Mouse (Mus musculus) forebrain, embryonic 10.5 days (tissue): ENCODE measurements at regions not wholly inside any gene's neighbourhood (a gene's known extent, or its start where the extent isn't known, plus 50 kb on each side); places are given as distances from the start of the nearest gene placed in this dataset.
"Not testable (repeated sequence)": the region's sequence is repeated elsewhere in the genome, so short reads cannot be mapped to it uniquely, and the experiment has no call there.

Experiments used
- DNase-seq: peaks from one replicate; pipeline ENCODE4 v3.0.0-alpha.2; 2017; ENCODE audit warnings: low spot score; ENCODE audit errors: extremely low spot score
- H3K27ac ChIP-seq: fragments of 300-500 bp; sonication (generic); 2 replicates; pipeline ENCODE4 v1.5.1; 2016; ENCODE audit warnings: mild to moderate bottlenecking
- H3K27me3 ChIP-seq: fragments of 300-500 bp; sonication (generic); 2 replicates; pipeline ENCODE4 v1.6.1; 2016; ENCODE audit warnings: mild to moderate bottlenecking; ENCODE audit not compliant: poor library complexity, severe bottlenecking
- H3K36me3 ChIP-seq: fragments of 300-500 bp; sonication (generic); replicated peaks from 2 replicates; pipeline ENCODE4 v1.6.1; 2016; ENCODE audit warnings: mild to moderate bottlenecking, moderate library complexity
- H3K4me1 ChIP-seq: fragments of 300-500 bp; sonication (generic); 2 replicates; pipeline ENCODE4 v1.6.1; 2016
- H3K4me3 ChIP-seq: fragments of 300-500 bp; sonication (generic); 2 replicates; pipeline ENCODE4 v1.5.1; 2016; ENCODE audit warnings: mild to moderate bottlenecking, moderate library complexity
- H3K9me3 ChIP-seq: fragments of 300-500 bp; sonication (generic); 2 replicates; pipeline ENCODE4 v1.6.1; 2016; ENCODE audit warnings: mild to moderate bottlenecking, moderate library complexity
- WGBS: fragments of 180-500 bp; shearing (Covaris S2); methylation state at CpG from one replicate; pipeline ENCODE4 v1.1.7; 2016; 5-methylcytosine and 5-hydroxymethylcytosine counted together

DNA sequence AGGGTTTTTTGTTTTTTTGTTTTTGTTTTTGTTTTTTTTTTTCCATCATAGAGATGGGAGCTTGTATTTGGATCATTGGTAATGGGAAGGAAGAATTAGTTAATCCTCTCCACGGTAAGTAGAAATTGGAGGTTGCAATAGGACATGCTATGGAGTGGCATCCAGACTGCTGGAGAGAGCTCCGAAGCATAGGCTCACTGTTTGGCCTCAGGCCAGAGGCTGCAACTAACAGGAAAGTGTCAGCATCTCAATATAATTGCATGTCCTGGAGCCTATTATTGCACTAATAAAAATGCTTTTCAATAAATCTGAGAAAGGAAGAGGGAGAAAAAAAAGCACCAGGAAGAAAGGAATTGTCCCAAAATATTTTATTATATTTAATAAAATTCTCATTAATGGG lies 193.0 kb downstream of the Cetn3 start:
- H3K4me1 ChIP-seq, result no peaks in the 10 kb centered on the region
- H3K4me3 ChIP-seq, result no peak overlapping the region
- no peak for DNase-seq
- H3K9me3 ChIP-seq, result no peaks in the 10 kb centered on the region
- 82% methylated on average over 2 of the region's 2 CpGs for WGBS
- no peaks in the 10 kb centered on the region for H3K36me3 ChIP-seq
- H3K27me3 ChIP-seq, result no peaks in the 10 kb centered on the region
- no peak overlapping the region for H3K27ac ChIP-seq

DNA sequence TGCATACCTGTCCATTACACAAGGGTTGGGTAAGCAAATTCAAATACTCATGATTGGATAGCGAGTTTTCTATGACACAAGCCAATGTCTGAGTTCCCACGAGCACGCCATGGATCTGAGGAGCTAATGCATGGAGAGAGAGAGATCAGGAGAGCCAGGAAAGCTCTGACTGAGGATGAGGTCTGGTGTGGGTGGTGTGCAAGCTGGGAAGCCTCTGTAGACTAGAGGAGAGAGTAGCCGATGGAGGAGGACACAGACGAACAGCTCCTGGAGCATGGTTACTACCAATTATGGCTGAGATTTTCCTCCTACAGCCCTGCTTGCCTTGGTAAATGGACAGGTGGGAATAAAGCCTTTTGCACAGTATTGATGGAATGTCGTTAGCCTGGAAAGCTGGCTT lies 195.1 kb downstream of the Cetn3 start:
- H3K36me3 ChIP-seq, result no peaks in the 10 kb centered on the region

DNA sequence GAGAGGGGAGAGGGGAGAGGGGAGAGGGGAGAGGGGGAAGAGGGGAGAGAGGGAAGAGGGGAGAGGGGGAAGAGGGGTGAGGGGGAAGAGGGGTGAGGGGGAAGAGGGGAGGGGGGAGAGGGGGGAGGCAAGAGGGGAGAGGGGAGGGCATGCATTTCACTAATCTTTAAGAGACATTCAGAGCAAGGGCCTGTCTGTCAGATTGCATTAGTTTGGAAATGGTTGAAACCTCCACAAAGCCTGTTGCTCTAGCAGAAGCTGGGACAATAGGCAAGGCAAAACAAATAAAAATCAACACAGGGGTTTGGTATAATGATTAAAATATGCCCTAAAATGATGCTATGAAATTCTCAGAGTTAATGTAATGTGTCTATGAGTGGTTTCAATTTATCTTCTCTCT lies 196.4 kb downstream of the Cetn3 start:
- no peak overlapping the region for H3K4me3 ChIP-seq
- no peaks in the 10 kb centered on the region for H3K4me1 ChIP-seq
- no peaks in the 10 kb centered on the region for H3K36me3 ChIP-seq
- H3K27me3 ChIP-seq, result no peaks in the 10 kb centered on the region
- H3K9me3 ChIP-seq, result no peaks in the 10 kb centered on the region
- H3K27ac ChIP-seq, result no peak overlapping the region
- no peak for DNase-seq

More for the DNA sequence above, 195.1 kb downstream of the Cetn3 start:
- DNase-seq, result no peak
- Histone ChIP-seq H3K4me3 (no peak overlapping the region), H3K9me3 (no peaks in the 10 kb centered on the region), H3K27ac (no peak overlapping the region), H3K4me1 (no peaks in the 10 kb centered on the region), H3K27me3 (no peaks in the 10 kb centered on the region)
- WGBS, result 91% methylated on average over 6 of the region's 6 CpGs

DNA sequence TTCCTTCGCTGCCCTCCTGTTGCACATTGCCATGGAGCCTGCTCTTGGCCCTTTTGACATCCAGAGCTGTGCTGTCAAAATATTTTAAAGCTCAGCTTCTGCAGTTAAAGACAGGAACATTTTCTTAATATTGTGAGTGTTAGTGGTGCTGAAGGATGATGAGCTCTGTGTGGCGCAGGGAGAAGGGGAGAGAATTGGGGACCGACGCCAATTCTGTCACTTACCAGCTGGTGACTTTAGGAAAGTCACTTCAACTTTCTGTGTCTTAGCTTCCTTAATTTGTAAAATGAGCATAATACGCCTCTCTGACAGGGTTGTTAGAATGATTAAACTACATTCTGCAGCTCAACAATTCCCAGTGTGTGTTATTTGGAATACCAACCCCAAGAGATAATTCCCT lies 197.2 kb downstream of the Cetn3 start:
- no peak overlapping the region for H3K27ac ChIP-seq
- H3K27me3 ChIP-seq, result no peaks in the 10 kb centered on the region
- no peak for DNase-seq
- WGBS, result 83% methylated on average over 5 of the region's 5 CpGs
- H3K4me1 ChIP-seq, result no peaks in the 10 kb centered on the region
- H3K9me3 ChIP-seq, result no peaks in the 10 kb centered on the region
- no peak overlapping the region for H3K4me3 ChIP-seq
- H3K36me3 ChIP-seq, result no peaks in the 10 kb centered on the region

DNA sequence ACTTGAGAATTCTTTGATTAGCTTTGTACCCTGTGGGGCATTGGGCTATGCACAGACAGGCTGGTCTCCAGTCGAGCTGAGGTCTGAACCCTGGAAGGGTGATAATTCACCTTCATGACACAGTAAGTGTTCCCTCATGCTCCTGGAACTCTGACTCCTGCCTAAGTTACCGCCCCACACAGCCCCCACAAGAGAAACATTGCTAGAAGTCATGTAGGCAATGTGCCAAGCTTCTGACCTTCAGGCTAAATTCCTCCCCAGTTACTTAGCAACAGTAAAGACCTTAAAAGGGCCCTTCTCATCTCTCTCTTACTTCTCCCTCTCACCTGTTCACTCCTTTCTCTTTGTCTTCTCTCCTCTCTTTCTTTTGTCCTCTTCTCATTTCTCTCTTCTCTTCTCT lies 199.6 kb downstream of the Cetn3 start:
- no peaks in the 10 kb centered on the region for H3K9me3 ChIP-seq
- H3K27ac ChIP-seq, result no peak overlapping the region
- no peak for DNase-seq
- H3K27me3 ChIP-seq, result no peaks in the 10 kb centered on the region
- H3K4me3 ChIP-seq, result no peak overlapping the region
- WGBS, result 72% methylated on average over 2 of the region's 2 CpGs
- H3K4me1 ChIP-seq, result no peaks in the 10 kb centered on the region
- H3K36me3 ChIP-seq, result no peaks in the 10 kb centered on the region

DNA sequence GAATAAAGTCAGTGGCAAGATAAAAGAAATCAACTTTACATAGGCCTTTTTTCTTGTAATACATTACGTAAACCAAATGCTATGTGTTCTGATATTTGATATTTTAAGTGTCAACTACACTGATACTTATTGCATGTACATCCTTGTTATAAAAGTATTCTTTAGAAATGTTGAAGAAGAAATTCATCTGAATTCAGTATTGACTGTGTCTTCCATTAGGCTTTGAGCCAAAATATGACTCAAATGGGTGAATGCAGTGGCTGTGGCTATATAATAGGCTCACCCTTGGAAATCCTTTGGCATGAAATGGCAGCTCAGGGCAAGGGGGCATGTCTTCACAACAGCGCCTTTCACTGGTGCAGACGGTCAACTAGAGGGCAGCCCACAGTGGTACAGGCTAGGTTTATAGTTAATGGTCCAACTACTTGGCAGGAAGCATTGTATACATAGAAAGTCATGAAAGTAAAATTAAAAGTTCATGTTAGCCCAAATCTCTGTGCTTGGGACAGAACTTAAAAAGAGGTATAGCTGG lies 217.9 kb downstream of the Cetn3 start:
- H3K4me3 ChIP-seq, result no peak overlapping the region
- H3K27ac ChIP-seq, result no peak overlapping the region
- 87% methylated on average over 3 of the region's 3 CpGs for WGBS
- no peaks in the 10 kb centered on the region for H3K36me3 ChIP-seq
- H3K27me3 ChIP-seq, result no peaks in the 10 kb centered on the region
- DNase-seq, result no peak
- H3K4me1 ChIP-seq, result peaks cover 3% of the 10 kb centered on the region
- no peaks in the 10 kb centered on the region for H3K9me3 ChIP-seq

DNA sequence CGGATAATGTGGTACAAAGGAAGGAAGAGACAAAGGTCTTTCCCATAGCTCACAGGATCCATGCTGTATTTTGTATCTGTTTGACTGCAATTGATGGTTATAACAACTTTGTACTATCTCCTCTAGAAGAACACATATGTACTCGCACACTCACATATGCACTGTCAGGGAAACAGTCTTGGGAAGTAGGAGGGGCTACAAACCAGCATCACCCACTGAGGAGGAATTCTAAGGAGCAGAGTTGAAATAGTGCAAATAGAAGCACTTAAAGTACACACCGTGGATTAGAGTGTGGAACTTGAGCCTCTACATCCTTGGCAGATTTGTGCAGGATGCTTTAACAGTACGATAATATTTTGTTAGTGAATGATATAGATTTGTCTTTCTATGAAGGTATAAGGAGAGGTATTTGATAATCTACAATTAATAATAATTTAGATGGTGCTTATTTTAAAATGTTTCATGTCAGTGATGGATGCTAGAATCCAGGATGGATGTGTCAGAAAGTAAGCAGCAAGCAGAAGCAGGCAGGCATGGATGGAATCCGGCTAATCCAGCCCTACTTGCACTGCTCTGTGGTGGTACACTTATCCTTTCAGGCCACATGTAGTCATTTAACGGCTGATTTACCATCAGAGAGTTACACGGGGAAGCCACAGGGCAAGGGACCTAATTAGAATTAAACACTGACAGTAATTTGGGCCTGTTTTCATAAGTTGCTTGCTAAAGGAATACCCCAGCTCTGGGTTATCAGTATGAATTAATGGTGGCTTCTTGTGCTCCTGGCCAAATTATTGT lies 223.3 kb downstream of the Cetn3 start:
- 64% methylated on average over 7 of the region's 7 CpGs for WGBS
- no peaks in the 10 kb centered on the region for H3K27me3 ChIP-seq
- H3K9me3 ChIP-seq, result no peaks in the 10 kb centered on the region; the same call in 1 of the 2 replicates
- no peak overlapping the region for H3K27ac ChIP-seq
- peaks cover 10% of the 10 kb centered on the region for H3K4me1 ChIP-seq
- H3K36me3 ChIP-seq, result no peaks in the 10 kb centered on the region
- H3K4me3 ChIP-seq, result no peak overlapping the region
- DNase-seq, result no peak

DNA sequence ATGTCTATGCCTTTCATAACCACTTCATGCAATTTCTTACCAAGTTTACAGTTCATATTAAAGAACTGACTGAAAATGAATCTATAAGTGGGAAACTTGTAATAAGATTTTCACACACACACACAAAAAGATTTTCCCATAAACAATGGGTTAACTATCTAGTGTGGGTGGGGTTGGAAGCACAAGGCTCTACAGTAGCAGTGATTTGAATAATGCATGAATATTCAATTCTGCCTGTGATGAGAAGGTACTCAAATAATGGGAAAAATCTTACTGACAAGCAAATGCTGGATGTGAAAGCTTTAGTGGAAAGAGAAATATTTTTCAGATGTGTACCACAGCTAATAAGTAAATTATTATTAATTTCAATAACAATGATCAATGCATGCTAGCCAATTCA lies 224.3 kb downstream of the Cetn3 start:
- H3K4me1 ChIP-seq, result peaks cover 10% of the 10 kb centered on the region
- H3K27me3 ChIP-seq, result no peaks in the 10 kb centered on the region
- DNase-seq, result no peak
- H3K9me3 ChIP-seq, result no peaks in the 10 kb centered on the region; the same call in 1 of the 2 replicates
- H3K27ac ChIP-seq, result no peak overlapping the region
- no peaks in the 10 kb centered on the region for H3K36me3 ChIP-seq
- H3K4me3 ChIP-seq, result no peak overlapping the region

DNA sequence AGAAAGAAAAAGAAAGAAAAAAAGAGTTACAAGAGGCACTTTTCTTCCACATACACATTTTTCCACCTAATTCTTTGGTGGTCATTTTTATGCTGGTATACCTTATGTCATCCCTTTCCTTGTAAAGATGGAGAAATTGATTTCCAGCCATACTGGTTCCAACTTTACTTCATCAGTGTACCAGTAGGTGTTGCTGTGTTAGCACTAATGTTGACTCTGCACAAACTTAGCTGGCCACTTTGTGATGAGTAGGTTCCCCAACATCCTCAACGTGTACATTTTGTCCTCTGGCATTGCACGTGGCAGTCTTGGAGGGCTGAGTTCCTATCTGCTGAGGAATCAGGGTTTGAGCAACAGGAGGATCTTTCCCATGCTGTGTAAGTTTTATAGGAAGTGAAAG lies 256.7 kb downstream of the Cetn3 start:
- 65% methylated on average over 2 of the region's 2 CpGs for WGBS

DNA sequence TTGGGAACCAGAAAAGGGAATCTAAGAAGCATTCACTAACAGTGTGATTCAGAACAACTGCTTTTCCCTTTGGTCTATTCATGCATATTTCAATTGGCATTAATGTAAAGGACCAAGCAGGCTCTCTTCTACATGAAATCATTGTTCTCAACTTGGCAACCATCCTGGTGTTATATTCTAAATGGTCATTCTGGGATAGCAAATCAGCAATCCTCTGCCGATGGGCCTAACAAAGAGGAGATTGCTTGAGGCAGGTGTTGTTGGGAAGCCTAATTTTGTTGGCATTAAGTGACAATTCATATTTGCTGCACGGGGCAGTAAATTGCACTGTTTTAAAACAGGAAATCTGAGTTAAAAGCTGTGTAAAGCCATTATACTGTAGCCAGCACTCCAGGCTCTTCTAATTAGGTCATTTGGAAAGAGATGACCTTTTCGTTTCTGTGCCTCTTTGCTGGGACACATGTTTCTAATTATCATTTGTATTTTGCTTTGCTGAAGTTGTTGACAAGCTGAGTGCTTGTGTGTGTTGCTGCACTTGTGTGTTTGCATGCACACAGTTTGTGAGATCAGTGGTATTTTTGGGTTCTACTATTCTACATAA lies 275.4 kb downstream of the Cetn3 start:
- Histone ChIP-seq H3K4me1 (peaks cover 10% of the 10 kb centered on the region), H3K27ac (no peak overlapping the region), H3K9me3 (no peaks in the 10 kb centered on the region), H3K36me3 (no peaks in the 10 kb centered on the region), H3K4me3 (no peak overlapping the region), H3K27me3 (no peaks in the 10 kb centered on the region)
- 56% methylated on average over 3 of the region's 3 CpGs for WGBS
- no peak for DNase-seq

More for the DNA sequence above, 256.7 kb downstream of the Cetn3 start:
- Histone ChIP-seq H3K36me3 (no peaks in the 10 kb centered on the region), H3K9me3 (no peaks in the 10 kb centered on the region), H3K27ac (no peak overlapping the region), H3K27me3 (no peaks in the 10 kb centered on the region), H3K4me3 (no peak overlapping the region), H3K4me1 (no peaks in the 10 kb centered on the region)
- DNase-seq, result no peak

DNA sequence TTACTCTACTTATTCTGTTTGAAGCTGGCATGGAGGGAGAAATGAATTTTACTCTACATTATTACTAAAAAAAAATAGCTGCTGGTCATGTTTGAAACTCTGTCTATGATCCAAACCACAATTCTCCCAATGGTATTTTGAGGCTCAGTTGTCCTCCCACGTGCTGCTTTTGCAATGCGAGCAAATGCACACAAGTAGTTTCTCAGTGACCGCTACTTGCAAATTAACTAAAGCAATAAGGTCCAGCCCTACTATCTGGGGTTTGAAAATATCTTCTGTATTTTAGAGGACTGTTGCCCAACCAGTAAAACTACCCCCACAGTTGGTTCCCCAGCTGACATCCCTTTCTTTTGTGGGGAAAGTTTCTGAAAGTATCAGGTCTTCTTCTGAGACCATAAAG lies 276.0 kb downstream of the Cetn3 start:
- no peak for DNase-seq
- WGBS, result 87% methylated on average over 3 of the region's 3 CpGs

DNA sequence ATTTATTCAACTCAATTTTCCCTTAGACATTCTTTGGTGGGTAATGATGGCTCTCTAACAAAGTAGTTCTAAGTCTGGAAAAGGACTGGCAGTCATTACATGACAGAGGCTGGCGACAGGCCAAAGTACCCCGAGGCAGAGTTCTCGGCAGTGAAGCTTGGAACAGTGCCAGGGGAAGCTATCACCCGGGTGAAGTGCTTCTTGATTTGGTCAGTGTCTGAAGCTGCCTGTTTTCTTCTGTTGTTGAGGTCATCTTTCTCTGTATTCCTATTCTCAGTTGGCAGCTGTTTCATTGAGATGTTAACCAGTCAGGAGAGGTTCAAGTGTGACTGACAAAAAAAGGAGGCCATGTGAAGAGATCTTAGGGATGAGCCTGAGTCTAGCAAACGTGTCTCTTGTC lies 276.6 kb downstream of the Cetn3 start:
- WGBS, result 72% methylated on average over 5 of the region's 5 CpGs
- H3K4me3 ChIP-seq, result no peak overlapping the region
- H3K36me3 ChIP-seq, result no peaks in the 10 kb centered on the region
- no peaks in the 10 kb centered on the region for H3K27me3 ChIP-seq
- peaks cover 10% of the 10 kb centered on the region for H3K4me1 ChIP-seq
- no peak for DNase-seq
- no peaks in the 10 kb centered on the region for H3K9me3 ChIP-seq
- no peak overlapping the region for H3K27ac ChIP-seq

More for the DNA sequence above, 276.0 kb downstream of the Cetn3 start:
- no peak overlapping the region for H3K4me3 ChIP-seq
- H3K4me1 ChIP-seq, result peaks cover 10% of the 10 kb centered on the region
- H3K9me3 ChIP-seq, result no peaks in the 10 kb centered on the region
- no peaks in the 10 kb centered on the region for H3K27me3 ChIP-seq
- no peak overlapping the region for H3K27ac ChIP-seq
- H3K36me3 ChIP-seq, result no peaks in the 10 kb centered on the region

DNA sequence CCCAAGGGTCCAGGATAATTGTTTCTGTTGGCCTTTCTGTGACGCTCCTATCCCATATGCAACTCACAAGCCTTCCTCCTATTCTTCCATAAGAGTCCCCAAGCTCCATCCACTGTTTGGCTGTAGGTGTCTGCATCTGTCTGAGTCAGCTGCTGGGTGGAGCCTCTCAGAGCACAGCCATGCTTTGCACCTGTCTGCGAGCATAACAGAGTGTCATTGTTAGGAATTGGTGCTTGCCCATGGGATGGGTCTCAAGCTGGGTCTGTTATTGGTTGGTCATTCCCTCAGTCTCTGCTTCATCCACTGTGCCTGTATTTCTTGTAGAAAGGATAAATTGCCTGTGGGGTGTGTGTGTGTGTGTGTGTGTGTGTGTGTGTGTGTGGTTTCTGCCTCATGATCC lies 281.0 kb downstream of the Cetn3 start:
- not testable (repeated sequence) for H3K9me3 ChIP-seq, H3K36me3 ChIP-seq, H3K4me1 ChIP-seq, H3K27ac ChIP-seq, H3K4me3 ChIP-seq, DNase-seq, H3K27me3 ChIP-seq
- 94% methylated on average over 2 of the region's 2 CpGs for WGBS
